Mouse (Mus musculus) CH12.LX (cell line): ENCODE data around the gene Cldn7. TPM values are rescaled to one million over a fixed set of nuclear protein-coding genes. Genes with fewer than 3 reads are reported as not detected.
A peak's percentile ranks its signal among the peaks of the same experiment; 100 is the strongest.

Source experiments
- DNase-seq: peaks from one replicate; pipeline ENCODE4 v3.0.0-alpha.2; 2013; ENCODE audit errors: extremely low read depth
- H3K27ac ChIP-seq: 2 replicates; pipeline ENCODE4 v1.5.1; 2012; ENCODE audit warnings: low read depth, mild to moderate bottlenecking, control low read depth, moderate library complexity; ENCODE audit not compliant: insufficient read depth
- H3K27me3 ChIP-seq: replicated peaks from 2 replicates; pipeline ENCODE3; 2012; ENCODE audit warnings: inconsistent platforms
- H3K36me3 ChIP-seq, 2 experiments: replicated peaks in 1 of 2; 2 replicates each; pipeline versions ENCODE3 to v1.6.1; 2012; ENCODE audit warnings: inconsistent platforms in 1 of 2, low read length in 1 of 2, mild to moderate bottlenecking in 1 of 2, mixed read lengths in 1 of 2, moderate library complexity in 1 of 2; ENCODE audit not compliant: control insufficient read depth in 1 of 2, insufficient read depth in 1 of 2
- H3K4me1 ChIP-seq, 2 experiments: 2 replicates each; pipeline ENCODE4 v1.6.1; 2012; ENCODE audit warnings: inconsistent platforms in 1 of 2, moderate library complexity in 1 of 2; ENCODE audit not compliant: insufficient read depth in 2 of 2, control insufficient read depth in 1 of 2
- H3K4me2 ChIP-seq: 2 replicates; pipeline ENCODE4 v1.6.1; 2012; ENCODE audit warnings: low read depth, mild to moderate bottlenecking, control low read depth; ENCODE audit not compliant: poor library complexity, insufficient read depth, severe bottlenecking
- H3K4me3 ChIP-seq, 3 experiments: fragments of 150-350 bp in 1 of 3; sonication (generic) in 1 of 3; replicated peaks in 1 of 3; 2 replicates each; pipeline versions ENCODE3 to v1.5.1; 2011 to 2012; ENCODE audit warnings: low read depth in 2 of 3, low read length in 2 of 3, mild to moderate bottlenecking in 2 of 3, moderate library complexity in 2 of 3, control low read depth in 1 of 3, improper control_type of control experiment in 1 of 3, inconsistent platforms in 1 of 3, mixed read lengths in 1 of 3; ENCODE audit not compliant: poor library complexity in 1 of 3
- H3K79me2 ChIP-seq: replicated peaks from 2 replicates; pipeline ENCODE4 v1.6.1; 2012; ENCODE audit warnings: mild to moderate bottlenecking, moderate library complexity; ENCODE audit not compliant: control insufficient read depth, poor library complexity, insufficient read depth, severe bottlenecking; ENCODE audit errors: extremely low read depth
- H3K9ac ChIP-seq: 2 replicates; pipeline ENCODE4 v1.6.1; 2012; ENCODE audit warnings: low read depth, mild to moderate bottlenecking, control low read depth, moderate library complexity; ENCODE audit not compliant: insufficient read depth
- H3K9me3 ChIP-seq: replicated peaks from 2 replicates; pipeline ENCODE3; 2012; ENCODE audit warnings: low read length, inconsistent platforms, mixed read lengths
- BHLHE40 ChIP-seq: IDR thresholded peaks from 2 replicates; pipeline ENCODE4 v1.6.1; 2011; ENCODE audit warnings: mild to moderate bottlenecking, low read depth, low read length, improper control_type of control experiment
- CHD2 ChIP-seq: IDR thresholded peaks from 2 replicates; pipeline ENCODE4 v1.6.1; 2011; ENCODE audit warnings: low read length, improper control_type of control experiment
- CTCF ChIP-seq, 2 experiments: IDR thresholded peaks in 1 of 2; conservative IDR thresholded peaks in 1 of 2; 2 replicates each; pipeline ENCODE4 v1.5.1; 2011 to 2012; ENCODE audit warnings: low read depth in 2 of 2, low read length in 2 of 2, improper control_type of control experiment in 1 of 2, inconsistent platforms in 1 of 2, mild to moderate bottlenecking in 1 of 2, moderate library complexity in 1 of 2
- E2F4 ChIP-seq: IDR thresholded peaks from 2 replicates; pipeline ENCODE4 v1.6.1; 2011; ENCODE audit warnings: low read depth, low read length, improper control_type of control experiment; ENCODE audit not compliant: insufficient replicate concordance
- ELF1 ChIP-seq: IDR thresholded peaks from 2 replicates; pipeline ENCODE4 v1.6.1; 2014; ENCODE audit warnings: low read depth, mild to moderate bottlenecking, inconsistent platforms, low read length, improper control_type of control experiment
- EP300 ChIP-seq: IDR thresholded peaks from 2 replicates; pipeline ENCODE4 v1.6.1; 2011; ENCODE audit warnings: low read length, improper control_type of control experiment
- ETS1 ChIP-seq: conservative IDR thresholded peaks from 2 replicates; pipeline ENCODE4 v1.6.1; 2012; ENCODE audit warnings: low read depth, mild to moderate bottlenecking, inconsistent platforms, low read length, improper control_type of control experiment, moderate library complexity
- HCFC1 ChIP-seq: IDR thresholded peaks from 2 replicates; pipeline ENCODE4 v1.6.1; 2012; ENCODE audit warnings: low read depth, mild to moderate bottlenecking, inconsistent platforms, low read length, improper control_type of control experiment
- IRF4 ChIP-seq: IDR thresholded peaks from 2 replicates; pipeline ENCODE4 v1.6.1; 2014; ENCODE audit warnings: low read depth, mild to moderate bottlenecking, inconsistent platforms, low read length, improper control_type of control experiment
- MAFK ChIP-seq: IDR thresholded peaks from 2 replicates; pipeline ENCODE4 v1.6.1; 2011; ENCODE audit warnings: low read length, improper control_type of control experiment; ENCODE audit not compliant: insufficient replicate concordance
- MAX ChIP-seq: IDR thresholded peaks from 2 replicates; pipeline ENCODE4 v1.6.1; 2011; ENCODE audit warnings: low read length, improper control_type of control experiment
- MEF2A ChIP-seq: IDR thresholded peaks from 2 replicates; pipeline ENCODE4 v1.6.1; 2014; ENCODE audit warnings: low read depth, mild to moderate bottlenecking, inconsistent platforms, low read length, improper control_type of control experiment, borderline replicate concordance
- MYC ChIP-seq: IDR thresholded peaks from 2 replicates; pipeline ENCODE4 v1.6.1; 2011; ENCODE audit warnings: low read depth, mild to moderate bottlenecking, improper control_type of control experiment, low read length
- NELFE ChIP-seq: IDR thresholded peaks from 2 replicates; pipeline ENCODE4 v1.6.1; 2011; ENCODE audit warnings: low read depth, low read length, improper control_type of control experiment
- POLR2A ChIP-seq: IDR thresholded peaks from 2 replicates; pipeline ENCODE4 v1.6.1; 2011; ENCODE audit warnings: low read depth, mild to moderate bottlenecking, improper control_type of control experiment, low read length
- RAD21 ChIP-seq: IDR thresholded peaks from 2 replicates; pipeline ENCODE4 v1.6.1; 2011; ENCODE audit warnings: low read depth, mild to moderate bottlenecking, low read length, improper control_type of control experiment, moderate library complexity
- RCOR1 ChIP-seq: conservative IDR thresholded peaks from 2 replicates; pipeline ENCODE4 v1.6.1; 2012; ENCODE audit warnings: low read depth, mild to moderate bottlenecking, inconsistent platforms, low read length, improper control_type of control experiment
- SIN3A ChIP-seq: IDR thresholded peaks from 2 replicates; pipeline ENCODE4 v1.6.1; 2012; ENCODE audit warnings: low read length, improper control_type of control experiment, inconsistent platforms
- SMC3 ChIP-seq: IDR thresholded peaks from 2 replicates; pipeline ENCODE4 v1.6.1; 2011; ENCODE audit warnings: low read depth, low read length, improper control_type of control experiment
- TBP ChIP-seq: conservative IDR thresholded peaks from 2 replicates; pipeline ENCODE4 v1.6.1; 2011; ENCODE audit warnings: low read depth, low read length, improper control_type of control experiment
- TCF12 ChIP-seq: IDR thresholded peaks from 2 replicates; pipeline ENCODE4 v1.6.1; 2014; ENCODE audit warnings: low read depth, mild to moderate bottlenecking, inconsistent platforms, low read length, improper control_type of control experiment
- ZC3H11A ChIP-seq: IDR thresholded peaks from 2 replicates; pipeline ENCODE4 v1.6.1; 2012; ENCODE audit warnings: low read depth, mild to moderate bottlenecking, inconsistent platforms, low read length, improper control_type of control experiment
- ZNF384 ChIP-seq: IDR thresholded peaks from 2 replicates; pipeline ENCODE4 v1.6.1; 2012; ENCODE audit warnings: low read depth, low read length, improper control_type of control experiment, inconsistent platforms
- dilution Hi-C: fragments of 300-500 bp; cut with MboI; formaldehyde crosslinking; loops from 2 replicates; pipeline ENCODE4 v1.14.3; 2020; ENCODE audit warnings: low sequenced_read_pairs; ENCODE audit not compliant: extremely low pct_unique_long_range_greater_than_20kb, extremely low pct_ligation_motif_present
- in situ Hi-C: fragments of 300-500 bp; cut with MboI; formaldehyde crosslinking; loops from 3 replicates; pipeline ENCODE4 v1.14.3; 2019; ENCODE audit warnings: low sequenced_read_pairs, low pct_ligation_motif_present, low pct_unique_long_range_greater_than_20kb, mixed read lengths
- polyA plus RNA-seq: library from polyadenylated mRNA; unstranded; fragments of >175 nt; gene quantifications from 2 replicates; pipeline ENCODE4 v1.2.1, GENCODE M21; 2012; ENCODE audit warnings: low read depth; ENCODE audit not compliant: insufficient read length
- total RNA-seq, 2 experiments: library from RNA; depleted of rRNA; stranded (reverse); fragments of 300-350 nt in 1 of 2; fragments of >200 nt in 1 of 2; gene quantifications; 2 replicates each; pipeline ENCODE4 v1.2.3; 2012 to 2014

Cldn7 gene
- total and polyA plus RNA-seq, 3 experiments, result not detected

DNA sequence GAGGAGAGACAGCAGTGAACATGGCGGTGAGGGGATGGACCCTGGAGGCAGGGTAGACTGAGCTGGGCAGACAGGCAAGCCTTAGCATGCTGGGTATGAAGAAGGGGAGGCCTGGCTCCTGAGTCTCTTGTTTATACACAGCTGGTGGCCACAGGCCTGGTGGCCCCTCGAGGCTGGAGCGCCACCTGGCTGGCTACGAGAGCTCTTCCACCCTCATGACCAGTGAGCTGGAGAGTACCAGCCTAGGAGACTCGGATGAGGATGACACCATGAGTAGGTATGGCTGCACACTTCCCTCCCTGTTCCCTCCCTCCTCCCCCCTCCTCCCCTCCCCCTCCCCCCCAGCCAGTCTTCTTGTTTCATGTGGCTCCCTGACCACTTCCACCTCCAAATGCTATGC is 40.9 kb downstream of the Cldn7 start:
- peaks cover 54 to 87% of the 10 kb centered on the region in 2 experiments for H3K36me3 ChIP-seq
- TF ChIP-seq ZC3H11A (peak; percentile 19), ETS1 (no peak), SMC3 (peak; percentile 88), MEF2A (no peak), NELFE (no peak), RAD21 (peak; percentile 76), CTCF (conservative IDR thresholded peaks at IDR 0.05 in 1 of 2, IDR thresholded peaks at IDR 0.05 in 1 of 2; ENCODE audit: low read depth in 2 of 2, low read length in 2 of 2) (peak in 1 of 2 experiments; percentile 87; a peak in 2 of 4 replicates)
- H3K79me2 ChIP-seq, result peaks cover 26% of the 10 kb centered on the region
- no peak overlapping the region for H3K9ac ChIP-seq
- dilution Hi-C loops (no loop called here), in situ Hi-C loops (loop anchor here (25.0 kb wide), 1 partner anchor 918 kb away; the partner anchor contains the start of genes Per1 and Vamp2)
- H3K27ac ChIP-seq, result no peak overlapping the region
- peak; percentile 64 for DNase-seq
- no peaks in the 10 kb centered on the region for H3K9me3 ChIP-seq
- H3K4me3 ChIP-seq, result no peak overlapping the region
- H3K27me3 ChIP-seq, result no peaks in the 10 kb centered on the region
- peaks cover 5 to 34% of the 10 kb centered on the region in 2 experiments for H3K4me1 ChIP-seq
- no peak overlapping the region for H3K4me2 ChIP-seq

DNA sequence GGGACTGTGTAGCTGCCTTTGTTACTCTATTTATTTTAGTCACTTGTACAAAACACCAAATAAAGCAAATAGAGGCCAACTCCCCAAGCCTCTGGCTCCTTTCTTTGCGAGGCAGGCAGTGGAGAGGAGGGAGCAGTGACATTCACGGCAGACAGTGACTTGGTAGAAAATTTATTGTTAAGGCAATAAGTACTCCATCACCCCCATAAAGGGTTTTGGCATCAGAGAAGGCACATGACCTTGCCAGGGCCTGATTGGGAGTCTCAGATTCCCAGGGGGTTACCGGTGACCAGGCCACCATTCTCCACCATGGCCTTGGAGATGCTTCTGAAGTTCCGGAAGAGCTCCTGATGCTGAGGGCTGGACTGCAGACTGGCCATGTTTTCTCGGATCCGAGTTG is 45.5 kb downstream of the Cldn7 start:
- Histone ChIP-seq H3K79me2 (no peaks in the 10 kb centered on the region), H3K4me3 (no peak overlapping the region), H3K36me3 (peaks cover 86 to 95% of the 10 kb centered on the region in 2 experiments), H3K27me3 (no peaks in the 10 kb centered on the region), H3K9me3 (no peaks in the 10 kb centered on the region), H3K4me2 (no peak overlapping the region), H3K27ac (no peak overlapping the region)
- in situ Hi-C loops, result loop anchor here (5.0 to 25.0 kb wide), 2 partner anchors 58 to 923 kb away; partner anchors contain the start of genes Per1 and Vamp2
- no peak for DNase-seq
- dilution Hi-C loops, result no loop called here
- no peak for TF ChIP-seq EP300
- no peak for TF ChIP-seq NELFE
- no peak for TF ChIP-seq CTCF (conservative IDR thresholded peaks at IDR 0.05 in 1 of 2, IDR thresholded peaks at IDR 0.05 in 1 of 2; ENCODE audit: low read depth in 2 of 2, low read length in 2 of 2)
- TF ChIP-seq BHLHE40, result no peak
- TF ChIP-seq MAFK, result no peak
- no peak for TF ChIP-seq POLR2A
- TF ChIP-seq TCF12, result no peak
- no peak for TF ChIP-seq MYC
- no peak for TF ChIP-seq CHD2
- no peak for TF ChIP-seq E2F4
- no peak for TF ChIP-seq MEF2A
- no peak for TF ChIP-seq TBP
- no peak for TF ChIP-seq HCFC1
- TF ChIP-seq RCOR1, result no peak
- TF ChIP-seq ZC3H11A, result no peak
- TF ChIP-seq SIN3A, result no peak
- no peak for TF ChIP-seq MAX
- TF ChIP-seq ELF1, result no peak
- TF ChIP-seq ZNF384, result no peak
- TF ChIP-seq IRF4, result no peak
- TF ChIP-seq, all 38 proteins: peak for 0
- no peak overlapping the region for H3K9ac ChIP-seq
- peaks cover 16 to 19% of the 10 kb centered on the region in 2 experiments for H3K4me1 ChIP-seq
